Mouse (Mus musculus): ENCODE results near the gene Dennd1c. TPM values are rescaled to one million over a fixed set of nuclear protein-coding genes. Genes with fewer than 3 reads are reported as not detected.

Gene Dennd1c
- polyA plus RNA-seq, 1 experiment from 2014 or later, result 1.1 TPM

- Histone ChIP-seq H3K27ac (peak within 1 kb of the TSS; percentile 91), H3K9me3 (no peaks in the 10 kb centered on the region), H3K27me3 (no peaks in the 10 kb centered on the region), H3K4me3 (peak within 1 kb of the TSS; percentile 91), H3K4me2 (replicated peaks) (peak within 1 kb of the TSS; percentile 87), H3K4me1 (peaks cover 21% of the 10 kb centered on the region), H3K9ac (peak within 1 kb of the TSS; percentile 99), H3K36me3 (peaks cover 30% of the 10 kb centered on the region)
- no peak for ATAC-seq (ENCODE audit: low FRiP score, low read depth)
- WGBS, result under 1% methylated on average over 79 of the region's 99 CpGs
These were observed 47.2 kb downstream of the Dennd1c start, which contains the start of gene Khsrp for GRCm38 (mm10) chr17:57030931-57031660. Gene Khsrp, minus strand, starts transcription at chr17:57031522.

GRCm38 (mm10) chr17:57029691-57030090, 48.6 kb downstream of the Dennd1c start:
- peak overlapping the region; percentile 99 for H3K9ac ChIP-seq

GRCm38 (mm10) chr17:57027471-57027870, 50.8 kb downstream of the Dennd1c start:
- H3K27me3 ChIP-seq, result no peaks in the 10 kb centered on the region
- WGBS, result 90% methylated on average over 4 of the region's 4 CpGs
- H3K9ac ChIP-seq, result no peak overlapping the region
- H3K9me3 ChIP-seq, result no peaks in the 10 kb centered on the region
- peaks cover 19% of the 10 kb centered on the region for H3K4me1 ChIP-seq
- no peak for ATAC-seq (ENCODE audit: low FRiP score, low read depth)
- H3K27ac ChIP-seq, result no peak overlapping the region
- H3K36me3 ChIP-seq, result peaks cover 66% of the 10 kb centered on the region
- H3K4me3 ChIP-seq, result no peak overlapping the region
- H3K4me2 ChIP-seq (replicated peaks), result no peak overlapping the region

More at GRCm38 (mm10) chr17:57029691-57030090, 48.6 kb downstream of the Dennd1c start:
- Histone ChIP-seq H3K27ac (no peak overlapping the region), H3K36me3 (peaks cover 44% of the 10 kb centered on the region), H3K4me2 (replicated peaks) (peak overlapping the region; percentile 87), H3K4me1 (peaks cover 21% of the 10 kb centered on the region), H3K27me3 (no peaks in the 10 kb centered on the region), H3K4me3 (peak overlapping the region; percentile 91), H3K9me3 (no peaks in the 10 kb centered on the region)
- WGBS, result 38% methylated on average over 8 of the region's 8 CpGs
- ATAC-seq (ENCODE audit: low FRiP score, low read depth), result no peak

GRCm38 (mm10) chr17:57020960-57021359, 57.4 kb downstream of the Dennd1c start:
- H3K4me1 ChIP-seq, result no peaks in the 10 kb centered on the region
- 89% methylated on average over 5 of the region's 5 CpGs for WGBS
- no peak overlapping the region for H3K4me2 ChIP-seq (replicated peaks)
- H3K27me3 ChIP-seq, result no peaks in the 10 kb centered on the region
- H3K4me3 ChIP-seq, result no peak overlapping the region
- H3K9ac ChIP-seq, result no peak overlapping the region
- no peak overlapping the region for H3K27ac ChIP-seq
- H3K9me3 ChIP-seq, result no peaks in the 10 kb centered on the region; the same call in 1 of the 2 replicates
- no peak for ATAC-seq (ENCODE audit: low FRiP score, low read depth)
- H3K36me3 ChIP-seq, result peaks cover 68% of the 10 kb centered on the region

GRCm38 (mm10) chr17:57019693-57020092, 58.6 kb downstream of the Dennd1c start:
- Histone ChIP-seq H3K9me3 (no peaks in the 10 kb centered on the region; the same call in 1 of the 2 replicates), H3K36me3 (peaks cover 55% of the 10 kb centered on the region), H3K4me1 (no peaks in the 10 kb centered on the region), H3K4me2 (replicated peaks) (no peak overlapping the region), H3K27ac (no peak overlapping the region), H3K9ac (no peak overlapping the region), H3K4me3 (no peak overlapping the region), H3K27me3 (no peaks in the 10 kb centered on the region)
- 90% methylated on average over 2 of the region's 2 CpGs for WGBS
- no peak for ATAC-seq (ENCODE audit: low FRiP score, low read depth)

Other genes starting within 250 kb of the Dennd1c start
- 4.5 and 4.9 TPM in 2 replicates for gene Rfx2, start 247.5 kb downstream of the Dennd1c start, polyA plus RNA-seq (2015; fragmentation: Nextera tagmentation; extraction: Ambion mirVana)
- gene Acsbg2, start 204.1 kb downstream of the Dennd1c start, polyA plus RNA-seq (2015; fragmentation: Nextera tagmentation; extraction: Ambion mirVana), result not detected in 2 replicates
- 0.29 and 0.47 TPM in 2 replicates for gene 1700061G19Rik, start 203.0 kb downstream of the Dennd1c start, polyA plus RNA-seq (2015; fragmentation: Nextera tagmentation; extraction: Ambion mirVana)
- 63.3 and 74.1 TPM in 2 replicates for gene Mllt1, start 143.1 kb downstream of the Dennd1c start, polyA plus RNA-seq (2015; fragmentation: Nextera tagmentation; extraction: Ambion mirVana)
- gene Acer1, start 96.4 kb downstream of the Dennd1c start, polyA plus RNA-seq (2015; fragmentation: Nextera tagmentation; extraction: Ambion mirVana), result not detected in 2 replicates
- 157 and 163 TPM in 2 replicates for gene Clpp, start 88.2 kb downstream of the Dennd1c start, polyA plus RNA-seq (2015; fragmentation: Nextera tagmentation; extraction: Ambion mirVana)
- 41.7 and 44.4 TPM in 2 replicates for gene Alkbh7, start 81.2 kb downstream of the Dennd1c start, polyA plus RNA-seq (2015; fragmentation: Nextera tagmentation; extraction: Ambion mirVana)
- gene Pspn, start 78.5 kb downstream of the Dennd1c start, polyA plus RNA-seq (2015; fragmentation: Nextera tagmentation; extraction: Ambion mirVana), result not detected in 2 replicates
- gene Gtf2f1, start 67.2 kb downstream of the Dennd1c start, polyA plus RNA-seq (2015; fragmentation: Nextera tagmentation; extraction: Ambion mirVana), result 61.0 and 61.5 TPM in 2 replicates
- gene Gm17949, start 67.0 kb downstream of the Dennd1c start, polyA plus RNA-seq (2015; fragmentation: Nextera tagmentation; extraction: Ambion mirVana), result 0.32 TPM in 1 of 2 replicates, not detected in the other
- 46.0 and 46.3 TPM in 2 replicates for gene Khsrp, start 47.0 kb downstream of the Dennd1c start, polyA plus RNA-seq (2015; fragmentation: Nextera tagmentation; extraction: Ambion mirVana)
- not detected in 2 replicates for gene Slc25a41, start 36.9 kb downstream of the Dennd1c start, polyA plus RNA-seq (2015; fragmentation: Nextera tagmentation; extraction: Ambion mirVana)
- gene Crb3, start 19.4 kb downstream of the Dennd1c start, polyA plus RNA-seq (2015; fragmentation: Nextera tagmentation; extraction: Ambion mirVana), result 1.7 and 2.9 TPM in 2 replicates
- gene Slc25a23, start 18.7 kb downstream of the Dennd1c start, polyA plus RNA-seq (2015; fragmentation: Nextera tagmentation; extraction: Ambion mirVana), result 5.5 and 6.5 TPM in 2 replicates
- 16.3 and 17.5 TPM in 2 replicates for gene Tubb4a, start 9.3 kb upstream of the Dennd1c start, polyA plus RNA-seq (2015; fragmentation: Nextera tagmentation; extraction: Ambion mirVana)
- gene Tnfsf9, start 26.8 kb upstream of the Dennd1c start, polyA plus RNA-seq (2015; fragmentation: Nextera tagmentation; extraction: Ambion mirVana), result 9.2 and 10.9 TPM in 2 replicates
- gene Cd70, start 71.3 kb upstream of the Dennd1c start, polyA plus RNA-seq (2015; fragmentation: Nextera tagmentation; extraction: Ambion mirVana), result not detected in 2 replicates
- gene Tnfsf14, start 115.7 kb upstream of the Dennd1c start, polyA plus RNA-seq (2015; fragmentation: Nextera tagmentation; extraction: Ambion mirVana), result 0.20 TPM in 1 of 2 replicates, not detected in the other
- gene C3, start 149.6 kb upstream of the Dennd1c start, polyA plus RNA-seq (2015; fragmentation: Nextera tagmentation; extraction: Ambion mirVana), result 0.31 and 0.59 TPM in 2 replicates
- 34.5 and 36.5 TPM in 2 replicates for gene Gpr108, start 169.9 kb upstream of the Dennd1c start, polyA plus RNA-seq (2015; fragmentation: Nextera tagmentation; extraction: Ambion mirVana)
- gene Trip10, start 170.9 kb upstream of the Dennd1c start, polyA plus RNA-seq (2015; fragmentation: Nextera tagmentation; extraction: Ambion mirVana), result 28.8 and 38.1 TPM in 2 replicates
- 2.1 and 2.7 TPM in 2 replicates for gene Vav1, start 200.6 kb upstream of the Dennd1c start, polyA plus RNA-seq (2015; fragmentation: Nextera tagmentation; extraction: Ambion mirVana)

All from limb, embryonic 13.5 days (tissue).